Mouse (Mus musculus) megakaryocyte progenitor cell, adult 5-6 weeks (primary cell): Measurements from ENCODE around the gene Chrna1. TPM values are rescaled to one million over a fixed set of nuclear protein-coding genes. Genes with fewer than 3 reads are reported as not detected.

ENCODE experiments used
- ATAC-seq: replicated peaks from 2 replicates; pipeline ENCODE4 v1.8.0; 2016; ENCODE audit warnings: mild to moderate bottlenecking, moderate TSS enrichment, inconsistent platforms; ENCODE audit not compliant: poor library complexity
- total RNA-seq, 2 experiments: library from RNA; stranded (forward) in 1 of 2; stranded (reverse) in 1 of 2; fragments of 157-497, 149-512 nt in 1 of 2; fragments of 200-1000 nt in 1 of 2; gene quantifications; 2 replicates each; pipeline versions ENCODE4 v1.2.3 to v1.2.4; 2015 to 2017

The Chrna1 gene
- total RNA-seq, 2 experiments from 2014 or later: 0.02 TPM; not detected in 1

DNA sequence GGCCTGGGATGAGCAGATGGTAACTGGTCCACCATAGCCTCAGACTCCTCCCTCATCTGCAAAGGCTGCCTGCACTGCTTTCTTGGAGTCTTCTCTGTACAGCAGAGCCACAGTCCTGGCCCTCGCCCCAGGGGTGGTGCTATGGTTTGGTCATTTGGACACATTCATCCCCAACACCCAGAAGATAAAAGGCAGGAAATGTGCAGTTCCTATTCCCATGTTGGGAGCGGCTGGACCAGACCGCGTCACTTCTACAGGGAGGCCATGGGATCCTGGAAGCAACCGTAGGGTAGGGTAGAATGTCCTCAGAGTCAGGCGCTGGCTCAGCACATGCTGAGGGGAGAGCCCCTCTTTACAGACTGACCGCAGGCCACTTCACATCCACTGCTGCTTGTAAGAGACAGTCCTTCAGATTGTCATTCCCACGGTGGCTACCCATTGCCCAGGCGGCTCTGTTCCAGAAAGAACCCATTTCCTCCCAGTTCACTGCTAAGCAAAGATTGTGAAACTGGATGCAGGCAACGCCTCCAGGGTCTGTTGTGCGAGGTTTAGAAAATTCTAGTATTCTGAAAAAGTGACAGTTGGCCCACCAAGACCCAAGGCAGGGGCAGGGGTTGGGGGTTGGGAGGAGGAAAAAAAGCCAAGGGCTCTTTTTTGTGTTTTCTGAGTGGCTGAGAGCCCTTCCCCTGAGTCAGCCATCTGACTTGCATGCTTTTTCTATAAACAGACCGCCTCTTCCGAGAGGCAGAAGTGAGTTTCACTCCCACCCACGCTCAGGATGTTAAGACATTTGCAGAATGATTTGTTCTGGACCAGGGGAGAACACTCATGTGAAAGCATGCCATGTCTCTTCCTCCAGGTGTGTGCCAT, 12.3 kb upstream of the Chrna1 start:
- peak; percentile 47; the same call in 1 of the 2 replicates for ATAC-seq

- ATAC-seq: no peak
These were observed 11.1 kb upstream of the Chrna1 start for GRCm38 (mm10) chr2:73591246-73591645.

DNA sequence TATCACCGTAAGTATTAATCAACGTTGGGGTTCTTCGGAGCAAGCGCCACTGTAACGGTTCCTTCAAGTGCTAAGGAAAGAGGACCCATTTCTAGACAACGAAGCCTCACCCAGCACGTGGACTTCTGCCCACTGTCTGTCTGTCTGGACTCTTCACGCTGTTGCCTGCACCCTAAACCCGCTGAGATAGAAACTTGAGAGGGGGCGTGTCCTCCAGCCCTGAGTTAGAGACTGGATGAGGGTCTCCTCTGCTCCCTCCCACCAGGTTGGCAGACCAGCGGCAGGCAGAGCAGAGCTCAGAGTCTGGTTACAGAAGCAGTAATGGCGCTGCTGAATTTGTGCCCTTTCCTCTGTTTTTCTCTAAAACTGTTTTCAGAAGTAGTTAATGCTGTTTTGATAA, 10.0 kb upstream of the Chrna1 start:
- no peak for ATAC-seq

DNA sequence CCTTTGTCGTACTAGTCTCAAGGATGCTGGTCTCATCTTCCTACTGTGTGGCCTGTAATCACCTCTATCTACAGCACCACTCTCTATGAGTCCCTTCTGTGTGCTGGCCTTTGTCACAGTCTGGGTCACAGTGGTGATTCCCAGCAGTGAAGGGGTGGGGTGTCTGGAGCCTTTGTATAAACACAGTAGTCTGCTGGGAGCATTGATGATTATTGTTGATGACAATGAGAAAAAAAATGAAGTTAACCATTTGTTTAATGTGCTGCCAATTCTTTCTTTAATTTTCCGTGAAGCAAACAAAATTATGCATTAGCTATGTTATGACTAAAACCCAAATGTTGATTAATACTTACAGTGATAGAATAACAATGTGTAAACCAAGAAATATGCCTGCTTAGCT, 8.8 kb upstream of the Chrna1 start:
- ATAC-seq: no peak

- ATAC-seq: no peak
These were observed 7.0 kb upstream of the Chrna1 start for GRCm38 (mm10) chr2:73587109-73587506.

GRCm38 (mm10) chr2:73586392-73587108, 6.4 kb upstream of the Chrna1 start:
- no peak for ATAC-seq

GRCm38 (mm10) chr2:73585347-73585831, 5.3 kb upstream of the Chrna1 start:
- no peak for ATAC-seq

- ATAC-seq: peak; percentile 95
These were observed 4.7 kb upstream of the Chrna1 start for GRCm38 (mm10) chr2:73584645-73585346.

GRCm38 (mm10) chr2:73580720-73581119, 582 bp upstream of the Chrna1 start:
- no peak for ATAC-seq

GRCm38 (mm10) chr2:73579168-73579567, 970 bp downstream of the Chrna1 start:
- no peak for ATAC-seq

GRCm38 (mm10) chr2:73574418-73574817, 5.7 kb downstream of the Chrna1 start:
- ATAC-seq: no peak

DNA sequence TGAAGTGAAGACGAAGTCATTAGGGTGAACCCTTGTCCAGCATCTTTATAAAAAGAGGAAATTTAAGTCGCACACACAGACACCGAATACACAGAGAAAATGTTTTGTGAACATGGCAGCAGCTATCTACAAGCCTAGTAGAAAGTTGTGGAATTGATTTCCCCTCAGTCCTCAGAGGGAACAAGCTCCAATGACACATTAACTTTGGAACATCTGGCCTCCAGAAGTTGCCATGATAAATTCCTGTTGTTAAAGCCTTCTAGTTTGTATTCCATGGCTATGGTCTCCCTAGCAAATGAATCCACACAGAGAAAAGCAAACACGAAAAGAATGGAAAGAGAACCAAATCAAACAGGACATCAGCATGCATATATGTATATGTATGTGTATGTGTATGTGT, 6.6 kb downstream of the Chrna1 start:
- ATAC-seq: no peak

- peak; percentile 92 for ATAC-seq
These were observed 7.4 kb downstream of the Chrna1 start for GRCm38 (mm10) chr2:73572539-73573372.

- no peak for ATAC-seq
These were observed 8.2 kb downstream of the Chrna1 start for GRCm38 (mm10) chr2:73571901-73572300.

DNA sequence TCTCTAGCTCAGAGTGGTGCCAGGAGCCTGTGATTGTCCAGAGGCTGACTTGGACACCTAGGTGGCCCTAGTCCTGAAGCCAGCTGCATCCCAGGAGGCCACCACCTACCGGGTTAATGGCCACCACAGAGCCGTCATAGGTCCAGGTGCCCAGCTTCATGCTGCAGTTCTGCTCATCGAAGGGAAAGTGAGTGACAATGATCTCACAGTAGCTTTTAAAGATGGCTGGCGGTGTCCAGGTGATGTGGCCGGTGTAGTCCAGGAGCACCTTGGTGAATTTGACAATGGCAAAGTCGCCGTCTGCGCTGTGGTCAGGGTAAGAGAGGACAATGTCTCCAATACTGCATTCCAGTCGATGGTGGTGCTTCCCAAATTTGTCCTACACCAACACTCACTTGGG, 8.8 kb downstream of the Chrna1 start:
- ATAC-seq: no peak

GRCm38 (mm10) chr2:73566989-73567605, 13.0 kb downstream of the Chrna1 start:
- peak; percentile 98 for ATAC-seq

DNA sequence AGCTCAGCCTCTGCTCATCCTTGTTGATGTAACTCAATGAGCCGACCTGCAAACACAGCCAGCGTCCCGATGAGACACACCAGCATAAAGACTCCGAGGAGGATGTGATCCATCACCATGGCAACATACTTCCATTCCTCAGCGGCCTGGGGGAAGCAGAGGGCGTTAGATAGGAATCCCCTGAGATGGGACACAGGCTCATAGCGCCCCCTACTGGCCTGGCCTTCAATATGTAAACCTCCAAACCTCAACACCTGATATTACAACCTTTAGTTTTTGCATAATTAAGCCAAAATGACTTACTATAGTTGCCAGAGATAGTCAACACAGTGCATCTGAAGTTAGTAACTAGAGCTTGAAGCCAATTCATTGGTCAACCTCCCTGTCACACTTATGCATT, 14.0 kb downstream of the Chrna1 start:
- ATAC-seq: peak; percentile 47

DNA sequence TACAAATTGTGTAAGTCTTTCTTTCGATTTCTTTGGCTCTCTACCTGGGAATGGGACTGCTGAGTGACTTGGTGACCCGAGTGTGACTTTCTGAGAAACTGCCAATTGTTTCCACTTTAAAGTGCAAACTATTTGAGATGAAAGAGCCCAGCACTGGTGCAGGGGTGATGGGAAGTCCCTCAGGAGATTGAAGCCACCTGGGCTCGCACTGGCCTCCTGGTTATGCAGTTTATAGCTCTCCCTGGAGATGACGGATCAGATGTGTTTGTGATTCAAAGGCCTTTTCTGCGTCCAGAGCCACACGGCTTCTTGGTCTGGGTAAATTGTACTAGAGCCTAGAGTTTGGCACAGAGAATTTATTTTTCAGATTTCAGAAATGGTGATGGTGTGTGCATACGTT, 16.4 kb downstream of the Chrna1 start:
- ATAC-seq: no peak

- ATAC-seq: no peak
These were observed 17.5 kb downstream of the Chrna1 start for GRCm38 (mm10) chr2:73562656-73563055.

DNA sequence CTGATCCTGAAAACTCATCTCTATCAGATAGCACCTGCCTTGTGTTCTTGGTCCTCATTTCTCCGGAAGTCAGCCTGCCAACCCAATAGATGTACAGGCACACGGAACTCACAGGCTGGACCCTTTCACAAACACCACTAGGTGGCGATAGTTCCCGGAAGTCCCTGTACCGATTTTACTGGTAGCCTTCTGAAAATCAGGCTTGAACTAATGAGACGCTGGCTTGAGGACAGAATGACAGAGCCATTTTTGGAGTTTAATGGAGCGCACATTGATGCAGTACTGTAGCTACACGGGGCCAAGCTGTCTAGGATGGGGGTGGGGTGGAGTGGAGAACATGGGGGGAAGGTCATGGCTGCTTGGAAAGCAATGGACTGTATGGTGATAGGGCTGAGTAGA, 18.5 kb downstream of the Chrna1 start:
- ATAC-seq: peak; percentile 84
